16 mouse cellular contexts compared by ENCODE assay signal in genomic region chr12:31712727-31713126, GRCm38 (mm10). TPM values are rescaled to one million over a fixed set of nuclear protein-coding genes. Genes with fewer than 3 reads are reported as not detected.
DNase-seq lines count a peak whose midpoint lies in the region; ATAC-seq and TF ChIP-seq lines count a peak whose summit lies in the region.
"Had no signal": no experiment of that assay in that cellular context is flagged by ENCODE, and none has a peak within 500 bp of the region (broad histone marks: within the 10 kb centered on the region; RNA-seq: fewer than 3 reads in every experiment).

No protein-coding gene starts in this region.

- no peaks in the 10 kb centered on the region for H3K36me3 ChIP-seq in forebrain, embryonic 14.5 days (ENCODE audit: control insufficient read depth, insufficient read depth, low read length)
- H3K36me3 ChIP-seq in forebrain, embryonic 16.5 days (ENCODE audit: control insufficient read depth, insufficient read depth): no peaks in the 10 kb centered on the region
- H3K36me3 ChIP-seq in heart, postnatal 0 days (replicated peaks; ENCODE audit: control insufficient read depth, insufficient read depth, low read length): 0 out of 2 replicates have a peak, but pooled peaks cover 2% of the 10 kb centered on the region
- H3K36me3 ChIP-seq in hindbrain, embryonic 11.5 days (ENCODE audit: control insufficient read depth, insufficient read depth, low read length): no peaks in the 10 kb centered on the region
- H3K36me3 ChIP-seq in midbrain, embryonic 14.5 days (ENCODE audit: control insufficient read depth, insufficient read depth, low read length): no peaks in the 10 kb centered on the region
- H3K36me3 ChIP-seq: limb, embryonic 13.5 days had no signal

- no peak for TF ChIP-seq CTCF in heart, postnatal 0 days (IDR thresholded peaks at IDR 0.05; ENCODE audit: low read depth)

- H3K9ac ChIP-seq in forebrain, embryonic 14.5 days (ENCODE audit: low read length): no peak overlapping the region
- H3K9ac ChIP-seq in forebrain, embryonic 16.5 days (replicated peaks; ENCODE audit: low read depth, low read length): no peak overlapping the region
- 0 out of 2 replicates have a peak overlapping the region, but pooled peaks have one; percentile 30 for H3K9ac ChIP-seq in heart, postnatal 0 days (replicated peaks; ENCODE audit: low read depth, low read length)
- no peak overlapping the region for H3K9ac ChIP-seq in hindbrain, embryonic 11.5 days (ENCODE audit: low read depth, low read length)
- H3K9ac ChIP-seq in midbrain, embryonic 14.5 days (replicated peaks; ENCODE audit: low read length): no peak overlapping the region; the same call in 1 of the 2 replicates

- H3K4me3 ChIP-seq in forebrain, embryonic 14.5 days (ENCODE audit: low read depth, low read length): peak overlapping the region; percentile 19
- no peak overlapping the region for H3K4me3 ChIP-seq in forebrain, embryonic 16.5 days (replicated peaks; ENCODE audit: low read length)
- H3K4me3 ChIP-seq in heart, postnatal 0 days (ENCODE audit: low read depth, low read length): peak overlapping the region; percentile 52
- H3K4me3 ChIP-seq in hindbrain, embryonic 11.5 days (ENCODE audit: low read depth, low read length): peak overlapping the region; percentile 12; the same call in 1 of the 2 replicates
- peak overlapping the region; percentile 48 for H3K4me3 ChIP-seq in midbrain, embryonic 14.5 days (replicated peaks; ENCODE audit: low read depth, low read length)

- TF ChIP-seq EP300 in heart, postnatal 0 days (IDR thresholded peaks at IDR 0.05; ENCODE audit: low read depth): no peak

- H3K27ac ChIP-seq in forebrain, embryonic 14.5 days (ENCODE audit: low read depth, low read length): no peak overlapping the region
- no peak overlapping the region for H3K27ac ChIP-seq in forebrain, embryonic 16.5 days (ENCODE audit: low read length)
- no peak overlapping the region for H3K27ac ChIP-seq in heart, postnatal 0 days (ENCODE audit: low read depth)
- no peak overlapping the region for H3K27ac ChIP-seq in hindbrain, embryonic 11.5 days (ENCODE audit: low read depth, low read length)
- H3K27ac ChIP-seq in midbrain, embryonic 14.5 days (replicated peaks; ENCODE audit: low read depth, low read length): no peak overlapping the region
- H3K27ac ChIP-seq: limb, embryonic 13.5 days; macrophage; stomach, postnatal 0 days had no signal

- no peak for ATAC-seq in forebrain, embryonic 14.5 days
- ATAC-seq in forebrain, embryonic 16.5 days: no peak
- ATAC-seq in heart, postnatal 0 days (ENCODE audit: insufficient read depth, low read depth): no peak
- ATAC-seq in hindbrain, embryonic 11.5 days (ENCODE audit: low FRiP score): no peak
- ATAC-seq in midbrain, embryonic 14.5 days (ENCODE audit: low FRiP score, low TSS enrichment): no peak

- no peak for DNase-seq in forebrain, embryonic 14.5 days (ENCODE audit: low spot score)
- DNase-seq in heart, postnatal 0 days (ENCODE audit: low spot score): no peak
- no peak for DNase-seq in heart, adult 9 months (ENCODE audit: low spot score in 2 of 2)
- DNase-seq in hindbrain, embryonic 11.5 days (ENCODE audit: low spot score): no peak
- DNase-seq in midbrain, embryonic 14.5 days: peak; percentile 72
- no peak for DNase-seq in cerebellum, adult 11 months
- DNase-seq in adrenal gland, adult 8-10 months: no peak
- DNase-seq: adrenal gland, postnatal 25 days; kidney, adult 8-10 months; thymus, postnatal 36 days had no signal

- no peaks in the 10 kb centered on the region for H3K9me3 ChIP-seq in forebrain, embryonic 14.5 days (replicated peaks; ENCODE audit: control insufficient read depth, low read length)
- no peaks in the 10 kb centered on the region for H3K9me3 ChIP-seq in forebrain, embryonic 16.5 days (ENCODE audit: control insufficient read depth, low read length)
- H3K9me3 ChIP-seq in heart, postnatal 0 days (replicated peaks; ENCODE audit: control insufficient read depth, low read length): no peaks in the 10 kb centered on the region
- no peaks in the 10 kb centered on the region for H3K9me3 ChIP-seq in hindbrain, embryonic 11.5 days (ENCODE audit: control insufficient read depth, low read length)
- no peaks in the 10 kb centered on the region for H3K9me3 ChIP-seq in midbrain, embryonic 14.5 days (ENCODE audit: control insufficient read depth, low read length)
- H3K9me3 ChIP-seq: limb, embryonic 13.5 days had no signal

- 84% methylated on average over 4 of the region's 4 CpGs for WGBS in forebrain, embryonic 14.5 days
- WGBS in forebrain, embryonic 16.5 days: 74% methylated on average over 4 of the region's 4 CpGs
- WGBS in heart, postnatal 0 days: 57% methylated on average over 4 of the region's 4 CpGs
- WGBS in hindbrain, embryonic 11.5 days: 88% methylated on average over 4 of the region's 4 CpGs
- WGBS in midbrain, embryonic 14.5 days: 56% methylated on average over 4 of the region's 4 CpGs

- no peaks in the 10 kb centered on the region for H3K27me3 ChIP-seq in forebrain, embryonic 14.5 days (replicated peaks; ENCODE audit: control insufficient read depth, insufficient read depth, low read length)
- no peaks in the 10 kb centered on the region for H3K27me3 ChIP-seq in forebrain, embryonic 16.5 days (replicated peaks; ENCODE audit: control insufficient read depth, insufficient read depth, low read length)
- H3K27me3 ChIP-seq in heart, postnatal 0 days (ENCODE audit: control insufficient read depth, insufficient read depth, low read length): no peaks in the 10 kb centered on the region
- no peaks in the 10 kb centered on the region for H3K27me3 ChIP-seq in hindbrain, embryonic 11.5 days (ENCODE audit: control insufficient read depth, insufficient read depth, low read length)
- H3K27me3 ChIP-seq in midbrain, embryonic 14.5 days (ENCODE audit: control insufficient read depth, insufficient read depth, low read length): no peaks in the 10 kb centered on the region
- H3K27me3 ChIP-seq: CH12.LX; limb, embryonic 13.5 days had no signal

- H3K4me2 ChIP-seq in forebrain, embryonic 14.5 days (ENCODE audit: low read length): peak overlapping the region; percentile 43
- no peak overlapping the region for H3K4me2 ChIP-seq in forebrain, embryonic 16.5 days (ENCODE audit: low read length)
- H3K4me2 ChIP-seq in heart, postnatal 0 days (ENCODE audit: low read depth, low read length): peak overlapping the region; percentile 68
- no peak overlapping the region for H3K4me2 ChIP-seq in hindbrain, embryonic 11.5 days (replicated peaks; ENCODE audit: low read depth, low read length)
- peak overlapping the region; percentile 69 for H3K4me2 ChIP-seq in midbrain, embryonic 14.5 days (ENCODE audit: low read length)

- no peaks in the 10 kb centered on the region; the same call in 1 of the 2 replicates for H3K4me1 ChIP-seq in forebrain, embryonic 14.5 days (ENCODE audit: control insufficient read depth, insufficient read depth, low read length)
- H3K4me1 ChIP-seq in forebrain, embryonic 16.5 days (replicated peaks; ENCODE audit: control insufficient read depth, insufficient read depth, low read length): peaks cover 3% of the 10 kb centered on the region; the same call in 1 of the 2 replicates
- H3K4me1 ChIP-seq in heart, postnatal 0 days (ENCODE audit: control insufficient read depth, insufficient read depth): peaks cover under 1% of the 10 kb centered on the region; the same call in 1 of the 2 replicates
- H3K4me1 ChIP-seq in hindbrain, embryonic 11.5 days (replicated peaks; ENCODE audit: control insufficient read depth, insufficient read depth, low read length): no peaks in the 10 kb centered on the region
- H3K4me1 ChIP-seq in midbrain, embryonic 14.5 days (ENCODE audit: control insufficient read depth, insufficient read depth, low read length): peaks cover 12% of the 10 kb centered on the region; the same call in 1 of the 2 replicates

RNA-seq across cellular contexts. Expression of gene Gpr22, which starts 1.0 kb away (rescaled TPM):
- polyA plus RNA-seq in forebrain, embryonic 14.5 days (2014; fragmentation: Nextera tagmentation; extraction: Ambion mirVana): 10.8 and 13.0 TPM in 2 replicates
- polyA plus RNA-seq in forebrain, embryonic 16.5 days (2015; fragmentation: Nextera tagmentation; extraction: Ambion mirVana): 12.2 and 12.8 TPM in 2 replicates
- 15.8 and 16.0 TPM in 2 replicates for total RNA-seq in heart, postnatal 0 days (2014; rRNA removed; ENCODE audit: low replicate concordance)
- 10.7 and 14.0 TPM in 2 replicates for polyA plus RNA-seq in heart, postnatal 0 days (2015; fragmentation: Nextera tagmentation; extraction: Ambion mirVana)
- polyA plus RNA-seq in hindbrain, embryonic 11.5 days (2014; fragmentation: Nextera tagmentation; extraction: Ambion mirVana): 11.0 and 12.7 TPM in 2 replicates
- 29.2 and 29.9 TPM in 2 replicates for polyA plus RNA-seq in midbrain, embryonic 14.5 days (2014; fragmentation: Nextera tagmentation; extraction: Ambion mirVana)
- 10 to 100 TPM in 3 of 4 experiments, 1 to 10 TPM in 1; 7.5 to 19.6 (median 12.0) TPM for total RNA-seq in adrenal gland, adult 8-10 months (2022)
- total RNA-seq: CH12.LX; gastrocnemius, postnatal 4 days had no signal
- polyA plus RNA-seq: macrophage had no signal

RNA-seq across cellular contexts. Expression of gene Cog5, which starts 58.1 kb away (rescaled TPM):
- 25.1 and 26.3 TPM in 2 replicates for polyA plus RNA-seq in forebrain, embryonic 14.5 days (2014; fragmentation: Nextera tagmentation; extraction: Ambion mirVana)
- polyA plus RNA-seq in forebrain, embryonic 16.5 days (2015; fragmentation: Nextera tagmentation; extraction: Ambion mirVana): 25.0 and 25.1 TPM in 2 replicates
- total RNA-seq in heart, postnatal 0 days (2014; rRNA removed; ENCODE audit: low replicate concordance): 58.4 and 79.4 TPM in 2 replicates
- 19.7 and 22.4 TPM in 2 replicates for polyA plus RNA-seq in heart, postnatal 0 days (2015; fragmentation: Nextera tagmentation; extraction: Ambion mirVana)
- polyA plus RNA-seq in hindbrain, embryonic 11.5 days (2014; fragmentation: Nextera tagmentation; extraction: Ambion mirVana): 41.1 TPM in 2 replicates
- 30.2 and 35.6 TPM in 2 replicates for polyA plus RNA-seq in midbrain, embryonic 14.5 days (2014; fragmentation: Nextera tagmentation; extraction: Ambion mirVana)
- total RNA-seq in adrenal gland, adult 8-10 months (2022): 10 to 100 TPM; 42.0 to 59.9 (median 57.2) TPM

RNA-seq across cellular contexts. Expression of gene Dus4l, which starts 58.1 kb away (rescaled TPM):
- polyA plus RNA-seq in forebrain, embryonic 14.5 days (2014; fragmentation: Nextera tagmentation; extraction: Ambion mirVana): 6.3 and 9.6 TPM in 2 replicates
- 7.2 and 9.0 TPM in 2 replicates for polyA plus RNA-seq in forebrain, embryonic 16.5 days (2015; fragmentation: Nextera tagmentation; extraction: Ambion mirVana)
- 2.2 and 3.2 TPM in 2 replicates for total RNA-seq in heart, postnatal 0 days (2014; rRNA removed; ENCODE audit: low replicate concordance)
- 7.6 and 7.7 TPM in 2 replicates for polyA plus RNA-seq in heart, postnatal 0 days (2015; fragmentation: Nextera tagmentation; extraction: Ambion mirVana)
- polyA plus RNA-seq in hindbrain, embryonic 11.5 days (2014; fragmentation: Nextera tagmentation; extraction: Ambion mirVana): 9.3 and 13.2 TPM in 2 replicates
- polyA plus RNA-seq in midbrain, embryonic 14.5 days (2014; fragmentation: Nextera tagmentation; extraction: Ambion mirVana): 8.7 and 9.8 TPM in 2 replicates
- 1 to 10 TPM; 5.6 to 10.0 (median 9.0) TPM for total RNA-seq in adrenal gland, adult 8-10 months (2022)

Comparison
In these comparisons a context has a peak if more than half of its experiments do, and no peak if none do; other contexts are left out.
1. H3K4me2 ChIP-seq: peak in forebrain, embryonic 14.5 days (single experiment), heart, postnatal 0 days (single experiment) and midbrain, embryonic 14.5 days (single experiment); none in forebrain, embryonic 16.5 days (single experiment) and hindbrain, embryonic 11.5 days (single experiment).